Mouse (Mus musculus): ENCODE data around the gene Gm4312.
"Not testable (repeated sequence)": the region's sequence is repeated elsewhere in the genome, so short reads cannot be mapped to it uniquely, and the experiment has no call there.

DNA sequence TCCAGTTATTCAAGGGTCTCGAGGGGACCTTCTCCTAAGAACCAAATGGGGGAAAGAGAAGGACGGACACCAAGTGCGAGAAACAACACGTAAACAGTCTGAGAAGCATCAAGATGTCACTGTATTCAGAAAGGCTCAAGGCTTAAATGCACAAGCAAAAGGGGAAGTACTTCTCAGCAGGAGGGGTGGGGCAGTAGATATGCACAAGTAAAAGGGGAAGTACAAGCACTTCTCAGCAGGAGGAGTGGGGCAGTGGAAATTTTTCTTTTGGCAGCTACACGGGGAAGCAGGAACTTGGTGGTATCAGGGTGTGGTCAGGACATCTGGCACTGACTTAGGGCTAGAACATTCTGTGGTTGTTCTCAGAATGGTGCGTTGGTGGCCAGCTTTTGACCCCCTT, 19.9 kb upstream of the Gm4312 start:
- TF ChIP-seq CTCF (conservative IDR thresholded peaks at IDR 0.05; ENCODE audit: low read length); POU5F1 (IDR thresholded peaks at IDR 0.05; ENCODE audit: borderline replicate concordance, low read length): not testable (repeated sequence)

All from E14TG2a.4 (cell line).